Mouse (Mus musculus) thymus, adult 2 months (tissue): ENCODE measurements at regions not wholly inside any gene's neighbourhood (a gene's known extent, or its start where the extent isn't known, plus 50 kb on each side); places are given as distances from the start of the nearest gene placed in this dataset.

Source experiments
- DNase-seq: peaks from one replicate; pipeline ENCODE4 v3.0.0; 2021
- H3K27ac ChIP-seq: fragments of 200-500 bp; 2 replicates; pipeline ENCODE4 v1.5.1; 2012; ENCODE audit warnings: low read length, control low read depth; ENCODE audit not compliant: control insufficient read depth, insufficient read depth
- H3K27me3 ChIP-seq: fragments of 200-500 bp; 2 replicates; pipeline ENCODE4 v1.6.1; 2012; ENCODE audit warnings: mild to moderate bottlenecking, low read length, moderate library complexity, mixed read lengths; ENCODE audit not compliant: control insufficient read depth, insufficient read depth
- H3K36me3 ChIP-seq: fragments of 200-500 bp; 2 replicates; pipeline ENCODE4 v1.6.1; 2012; ENCODE audit warnings: mild to moderate bottlenecking, low read length, moderate library complexity; ENCODE audit not compliant: control insufficient read depth, insufficient read depth
- H3K4me1 ChIP-seq: fragments of 200-500 bp; replicated peaks from 2 replicates; pipeline ENCODE4 v1.6.1; 2012; ENCODE audit warnings: low read length; ENCODE audit not compliant: control insufficient read depth, insufficient read depth
- H3K4me3 ChIP-seq: fragments of 200-500 bp; 2 replicates; pipeline ENCODE4 v1.5.1; 2012; ENCODE audit warnings: mild to moderate bottlenecking, low read length, control low read depth, moderate library complexity; ENCODE audit not compliant: control insufficient read depth, insufficient read depth
- CTCF ChIP-seq: fragments of 200-500 bp; IDR thresholded peaks from 2 replicates; pipeline ENCODE4 v1.5.1; 2012; ENCODE audit warnings: mild to moderate bottlenecking, control low read depth, low read length, moderate library complexity, borderline replicate concordance; ENCODE audit not compliant: control insufficient read depth, poor library complexity, insufficient read depth; ENCODE audit errors: extremely low read depth
- POLR2A ChIP-seq: fragments of 200-500 bp; IDR thresholded peaks from 2 replicates; pipeline ENCODE4 v1.6.1; 2012; ENCODE audit warnings: mild to moderate bottlenecking, low read length, control low read depth, moderate library complexity; ENCODE audit not compliant: control insufficient read depth, poor library complexity, insufficient read depth; ENCODE audit errors: extremely low read depth
- WGBS: fragments of 180-500 bp; shearing (Covaris S2); methylation state at CpG from one replicate; pipeline ENCODE4 v1.1.7; 2018; 5-methylcytosine and 5-hydroxymethylcytosine counted together

GRCm38 (mm10) chr13:19523686-19524085 lies 96.0 kb downstream of the Epdr1 start:
- H3K4me3 ChIP-seq, result no peak overlapping the region
- H3K36me3 ChIP-seq, result no peaks in the 10 kb centered on the region
- no peak overlapping the region for H3K27ac ChIP-seq
- 85% methylated on average over 3 of the region's 3 CpGs for WGBS
- H3K4me1 ChIP-seq, result no peaks in the 10 kb centered on the region
- no peaks in the 10 kb centered on the region for H3K27me3 ChIP-seq
- TF ChIP-seq POLR2A (no peak), CTCF (no peak)
- no peak for DNase-seq

- no peak overlapping the region for H3K27ac ChIP-seq
- no peaks in the 10 kb centered on the region for H3K36me3 ChIP-seq
- WGBS, result 67% methylated on average over 9 of the region's 9 CpGs
- H3K27me3 ChIP-seq, result no peaks in the 10 kb centered on the region
- H3K4me1 ChIP-seq, result no peaks in the 10 kb centered on the region
- TF ChIP-seq CTCF, result no peak
- TF ChIP-seq POLR2A, result no peak
- H3K4me3 ChIP-seq, result no peak overlapping the region
- no peak for DNase-seq
These were observed 101.6 kb downstream of the Epdr1 start for GRCm38 (mm10) chr13:19517938-19518777.

GRCm38 (mm10) chr13:19514844-19515555 lies 104.7 kb downstream of the Epdr1 start:
- Histone ChIP-seq H3K4me3 (no peak overlapping the region), H3K36me3 (no peaks in the 10 kb centered on the region), H3K4me1 (no peaks in the 10 kb centered on the region), H3K27ac (no peak overlapping the region), H3K27me3 (no peaks in the 10 kb centered on the region)
- DNase-seq, result no peak
- TF ChIP-seq CTCF (no peak), POLR2A (no peak)
- 94% methylated on average over 3 of the region's 3 CpGs for WGBS

- 66% methylated on average over 3 of the region's 3 CpGs for WGBS
- no peaks in the 10 kb centered on the region for H3K36me3 ChIP-seq
- no peak overlapping the region for H3K4me3 ChIP-seq
- H3K4me1 ChIP-seq, result no peaks in the 10 kb centered on the region
- no peak overlapping the region for H3K27ac ChIP-seq
- no peak for TF ChIP-seq POLR2A
- no peaks in the 10 kb centered on the region for H3K27me3 ChIP-seq
- DNase-seq, result no peak
These were observed 110.9 kb upstream of the Stard3nl start for GRCm38 (mm10) chr13:19506543-19506942.

- TF ChIP-seq CTCF (no peak), POLR2A (no peak)
- no peaks in the 10 kb centered on the region for H3K27me3 ChIP-seq
- H3K36me3 ChIP-seq, result no peaks in the 10 kb centered on the region
- no peak overlapping the region for H3K27ac ChIP-seq
- no peak overlapping the region for H3K4me3 ChIP-seq
- no peaks in the 10 kb centered on the region for H3K4me1 ChIP-seq
- no peak for DNase-seq
These were observed 108.6 kb upstream of the Stard3nl start for GRCm38 (mm10) chr13:19504241-19504640.

- H3K27ac ChIP-seq, result no peak overlapping the region
- H3K36me3 ChIP-seq, result no peaks in the 10 kb centered on the region
- no peaks in the 10 kb centered on the region for H3K4me1 ChIP-seq
- H3K4me3 ChIP-seq, result no peak overlapping the region
- H3K27me3 ChIP-seq, result no peaks in the 10 kb centered on the region
- DNase-seq, result no peak
- WGBS, result 61% methylated on average over 3 of the region's 3 CpGs
- TF ChIP-seq CTCF, result no peak
- TF ChIP-seq POLR2A, result no peak
These were observed 86.6 kb upstream of the Stard3nl start for GRCm38 (mm10) chr13:19482198-19482597.
